Mouse (Mus musculus) spleen, postnatal 10 days (tissue): ENCODE measurements around the gene Parp16.

ENCODE experiments used
- DNase-seq, 2 experiments: peaks; one replicate each; pipeline ENCODE4 v3.0.0; 2021 to 2022; ENCODE audit warnings: low spot score in 2 of 2

Gene Parp16

DNA sequence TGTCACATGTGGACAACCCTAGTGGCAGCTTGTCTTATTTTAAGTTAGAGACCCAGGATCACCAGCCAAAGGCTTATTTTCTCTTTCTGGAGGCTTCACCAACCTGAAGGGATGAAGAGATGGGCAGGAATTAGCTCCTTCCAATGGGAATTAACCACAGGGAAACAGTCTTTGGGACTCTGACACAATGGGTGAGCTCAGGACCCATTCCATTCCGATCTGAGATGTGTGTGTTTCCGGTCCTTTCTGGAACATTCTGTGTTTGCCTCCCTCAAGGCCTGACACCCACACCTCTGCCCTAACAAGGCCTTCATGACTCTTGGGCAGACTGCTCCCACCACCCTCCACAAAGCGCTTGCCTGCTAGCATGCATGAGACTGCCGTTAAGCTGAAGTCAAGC lies at the start of gene Parp16:
TSS of gene Parp16 (plus strand) at position 301 of the 400 bp plus-strand sequence.
- DNase-seq, result no peak

DNA sequence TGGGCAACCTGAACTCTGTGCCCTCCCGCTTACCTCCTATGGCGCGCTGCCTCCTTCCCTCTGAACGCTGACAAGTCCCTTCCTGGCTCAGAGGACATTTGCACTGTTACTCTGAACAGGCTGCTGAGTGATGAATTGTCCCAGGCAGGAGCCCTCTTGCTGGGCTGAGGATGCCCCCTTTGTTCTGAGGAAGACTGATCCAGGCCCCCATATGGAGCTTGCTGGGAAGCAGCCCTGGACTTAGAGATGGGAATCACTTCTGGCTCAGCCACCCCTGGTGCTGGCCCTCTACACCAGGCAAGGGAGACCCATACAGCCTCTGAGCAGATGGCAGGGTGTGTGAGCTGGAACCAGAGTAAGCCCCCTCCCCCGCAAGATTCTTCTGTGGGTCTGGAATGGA lies 49.2 kb upstream of the Parp16 start:
- DNase-seq, result no peak

DNA sequence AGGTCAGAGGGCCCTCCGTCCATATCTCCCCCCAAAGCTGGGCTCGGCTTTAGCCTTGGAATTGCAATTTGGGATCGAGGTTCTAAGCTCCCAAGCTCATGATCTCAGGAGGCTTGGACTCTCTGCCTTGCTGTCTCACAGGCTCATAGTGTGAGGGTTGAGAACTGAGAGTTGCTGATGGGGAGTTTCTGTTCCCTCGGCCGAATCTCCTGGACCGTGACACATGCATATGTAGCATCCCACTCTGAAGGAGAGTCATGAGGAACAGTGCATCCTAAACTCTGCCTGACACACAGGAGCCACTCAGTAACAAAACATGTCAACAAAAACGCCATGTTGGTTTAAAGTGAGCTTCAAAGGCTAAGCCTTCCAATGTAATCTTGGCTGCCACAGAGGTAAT lies 46.6 kb upstream of the Parp16 start:
- DNase-seq, result no peak

DNA sequence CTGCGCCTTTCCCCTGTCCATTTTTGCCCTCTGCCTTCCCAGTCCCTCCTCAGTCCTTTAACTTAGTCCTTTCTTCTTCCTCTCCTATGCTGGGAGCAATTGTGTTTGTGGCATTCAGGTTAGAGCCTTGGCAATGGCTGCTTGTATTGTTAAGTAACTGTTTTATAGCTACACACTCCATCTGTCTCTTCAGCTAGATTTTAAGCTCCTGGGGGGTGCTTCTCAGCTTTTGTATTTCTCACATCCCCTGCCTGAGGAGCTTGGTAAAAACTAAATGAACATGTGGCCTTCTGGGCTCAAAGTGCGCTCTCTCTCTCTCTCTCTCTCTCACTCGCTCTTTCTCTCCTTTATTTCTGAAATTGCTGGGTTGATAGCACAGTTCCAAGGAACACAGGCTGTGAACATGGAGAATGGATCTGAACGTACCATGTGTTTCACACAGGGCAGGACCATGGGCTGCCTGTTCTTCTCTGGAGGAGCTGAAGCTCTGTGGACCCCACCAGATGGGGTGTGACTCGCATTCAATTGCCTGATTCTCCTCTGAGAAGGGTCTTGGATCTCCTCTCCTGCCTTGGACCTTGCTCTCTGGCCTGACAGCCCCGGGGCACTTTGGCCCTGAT lies 42.3 kb upstream of the Parp16 start:
- DNase-seq, result no peak

DNA sequence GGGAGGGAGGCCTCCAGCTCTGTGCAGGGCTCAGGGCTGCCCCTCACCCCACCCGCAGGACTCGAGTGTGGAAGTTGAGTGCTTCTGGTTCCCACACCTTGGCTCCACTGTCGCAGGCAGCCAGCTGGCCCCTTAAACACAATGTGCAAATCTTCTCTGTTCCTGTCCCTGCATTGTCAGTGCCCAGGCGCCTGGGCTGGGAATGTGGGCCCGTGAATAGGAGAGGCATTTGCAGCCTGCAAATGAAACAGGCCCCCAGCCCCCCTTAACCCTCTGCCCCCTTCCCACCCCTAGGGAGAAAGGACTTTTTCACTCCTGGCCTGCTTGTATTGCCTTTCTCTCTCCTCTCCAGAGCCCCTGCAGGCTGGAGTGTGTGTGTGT lies 41.8 kb upstream of the Parp16 start:
- no peak for DNase-seq

DNA sequence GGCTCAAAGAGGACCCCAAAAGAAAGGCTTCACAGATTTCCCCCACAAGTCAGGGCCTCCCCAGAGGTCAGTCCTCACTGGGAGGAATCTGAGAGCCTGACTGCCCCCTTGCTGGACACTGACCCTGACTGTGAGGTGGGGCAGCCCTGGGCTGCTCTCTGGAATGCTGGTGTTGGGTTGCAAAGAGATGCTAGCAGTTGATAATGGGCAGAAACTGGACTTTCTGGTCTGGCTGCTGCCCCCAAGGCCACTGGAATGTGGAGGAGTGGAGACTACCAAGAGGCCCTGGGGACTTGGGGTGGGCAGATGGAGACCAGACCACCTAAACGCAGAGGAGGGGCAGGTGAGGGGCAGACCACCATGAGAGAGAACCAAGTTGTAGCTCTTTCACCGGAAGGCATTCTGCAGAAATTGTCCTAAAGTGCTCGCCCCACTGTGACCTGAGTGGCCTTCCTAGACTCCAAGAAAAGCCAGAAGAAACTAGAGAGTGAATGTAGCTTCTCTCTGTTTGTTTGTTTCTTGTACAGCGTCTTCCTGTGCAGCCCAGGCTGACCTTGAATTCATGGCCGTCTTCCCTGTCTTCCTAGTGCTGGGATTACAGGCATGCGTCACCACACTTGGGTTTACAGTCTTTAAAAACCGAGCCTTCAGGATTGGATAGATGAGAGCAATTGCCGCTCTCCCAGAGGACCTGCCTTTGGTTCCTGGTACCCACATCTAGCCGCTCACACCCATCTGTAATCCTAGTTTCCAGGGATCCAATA lies 40.3 kb upstream of the Parp16 start:
- no peak for DNase-seq

DNA sequence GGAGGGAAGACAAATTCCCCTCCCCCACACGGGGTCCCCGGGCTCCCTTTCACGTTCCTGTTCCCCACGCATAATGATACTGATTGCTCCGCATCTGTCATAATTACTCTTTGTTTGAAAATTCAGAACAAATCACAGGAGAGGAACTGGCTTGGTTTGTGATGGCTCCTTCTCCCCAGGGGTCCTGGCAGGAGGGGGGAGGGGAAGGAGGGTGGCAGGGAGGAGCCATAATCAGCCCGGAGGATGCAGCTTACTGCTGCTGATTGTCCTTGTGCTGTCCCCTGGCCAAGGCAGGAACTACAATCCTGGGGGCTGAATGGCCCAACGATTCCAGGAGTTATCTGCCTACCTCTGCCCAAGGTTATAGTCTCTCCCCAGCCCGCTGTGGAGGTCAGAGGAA lies 38.5 kb upstream of the Parp16 start:
- no peak for DNase-seq

DNA sequence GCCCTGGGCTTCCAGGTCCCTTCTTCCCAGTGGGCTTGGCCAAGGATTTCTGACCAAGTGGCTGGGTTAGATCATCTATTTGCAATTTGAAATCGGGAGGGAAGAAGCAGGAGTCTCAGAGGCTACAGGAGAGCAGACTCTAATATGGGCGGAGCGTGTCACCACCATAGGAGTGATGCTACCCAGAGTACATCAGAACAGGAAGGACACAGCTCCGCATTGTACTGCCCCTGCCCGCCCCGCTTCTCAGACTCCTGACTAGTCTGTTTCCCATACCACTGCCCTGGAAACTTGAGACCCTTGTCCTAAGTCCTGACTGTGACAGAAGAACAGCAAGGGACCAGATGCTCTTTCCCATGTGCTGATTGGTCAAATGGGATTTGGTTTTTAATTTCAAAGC lies 37.5 kb upstream of the Parp16 start:
- no peak for DNase-seq

DNA sequence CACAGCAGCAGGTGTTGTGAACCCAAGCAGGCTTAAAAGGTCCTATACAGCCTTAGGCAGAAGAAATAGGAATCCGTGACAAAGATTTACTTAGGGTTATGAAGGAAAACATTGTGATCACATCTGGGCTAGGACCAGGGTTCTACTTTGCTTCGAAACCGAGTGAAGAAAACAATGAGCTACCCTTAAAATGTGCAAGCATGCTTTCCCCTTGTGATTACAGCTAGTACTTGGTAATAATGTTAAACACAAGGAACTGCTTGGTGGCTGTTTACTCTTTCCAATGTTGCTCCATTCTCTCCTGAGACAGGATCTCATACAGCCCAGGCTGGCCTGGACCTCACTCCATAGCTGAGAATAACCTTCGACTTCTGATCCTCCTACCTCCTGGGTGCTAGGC lies 34.0 kb upstream of the Parp16 start:
- no peak for DNase-seq

DNA sequence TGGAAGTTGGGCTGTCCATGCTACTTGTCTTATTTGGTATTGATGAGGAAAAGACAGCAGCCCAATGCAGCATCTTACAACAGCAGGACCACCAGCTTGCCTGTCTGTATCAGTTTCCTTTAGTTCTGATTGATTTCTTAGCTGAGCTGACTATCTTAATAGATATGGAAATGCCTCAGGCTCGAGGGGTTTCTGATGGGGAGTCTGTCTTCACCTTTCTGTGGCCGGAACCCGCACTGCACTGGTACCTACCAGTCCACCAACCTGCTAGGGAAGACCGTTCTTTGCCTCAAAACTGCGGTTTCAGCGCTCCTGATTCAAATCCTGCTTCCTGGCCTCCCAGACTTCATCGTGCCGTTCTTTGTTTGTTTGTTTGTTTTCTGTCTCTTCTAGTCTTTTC lies 33.3 kb upstream of the Parp16 start:
- no peak for DNase-seq

DNA sequence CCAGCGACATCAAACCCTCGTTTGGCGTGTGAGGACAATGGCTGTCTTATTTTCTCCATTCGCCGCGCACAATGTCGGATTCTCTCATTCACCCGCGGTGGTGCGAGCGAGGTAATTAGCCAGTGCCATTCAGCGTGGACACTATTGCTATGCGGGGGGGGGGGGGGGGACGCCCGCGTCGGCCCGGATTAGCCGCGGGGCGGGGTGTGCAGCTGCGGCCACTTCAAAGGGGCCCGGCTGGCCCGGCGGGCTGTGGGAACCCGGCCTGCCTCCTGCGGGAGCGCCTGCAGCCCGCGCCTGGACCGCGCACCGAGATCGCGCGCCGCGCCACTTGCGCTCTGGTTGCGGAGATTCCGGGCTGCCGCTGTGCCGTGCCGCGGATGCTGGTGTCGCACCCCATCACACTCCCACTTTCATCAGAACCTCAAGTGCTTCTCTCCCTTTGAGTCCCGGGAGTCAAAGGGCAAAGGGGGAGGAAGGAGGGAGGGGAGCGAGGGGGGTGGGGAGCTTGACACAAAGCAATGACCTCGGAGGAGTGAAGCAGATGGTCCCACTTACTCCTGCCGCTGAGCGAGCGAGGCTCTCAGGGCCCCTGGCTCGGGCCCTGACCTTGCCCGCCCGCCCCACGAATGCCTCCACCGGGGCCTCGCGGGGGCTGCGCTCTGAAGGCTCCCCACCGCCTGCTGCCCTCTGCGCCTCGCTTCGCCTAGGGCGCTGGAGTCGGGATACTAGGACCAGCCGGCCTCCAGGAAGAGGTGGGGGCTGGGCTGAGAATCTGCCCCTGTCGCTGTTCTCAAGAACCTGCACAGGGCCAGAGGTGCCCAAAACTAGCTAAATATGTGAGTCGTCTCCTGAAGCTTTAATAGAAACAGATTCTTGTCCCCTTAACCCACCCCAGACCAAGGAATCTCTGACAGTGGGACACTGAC lies 32.2 kb upstream of the Parp16 start:
- no peak for DNase-seq

DNA sequence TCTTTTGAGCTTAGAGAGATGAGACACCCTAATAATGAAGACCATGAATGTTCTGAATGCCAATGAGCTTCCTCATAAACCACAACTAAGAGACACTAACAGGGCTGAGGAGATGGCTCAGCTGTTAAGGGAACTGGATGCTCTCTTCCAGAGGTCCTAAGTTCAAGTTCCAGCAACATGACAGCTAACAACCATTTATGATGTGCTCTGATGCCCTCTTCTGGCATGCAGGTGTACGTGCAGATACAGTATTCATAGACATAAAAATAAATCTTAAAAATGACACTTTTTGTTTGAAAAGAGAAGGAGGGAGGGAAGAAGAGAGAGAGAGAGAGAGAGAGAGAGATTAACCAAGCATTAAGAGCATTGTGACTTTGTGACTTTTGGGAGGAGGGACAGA lies 30.3 kb upstream of the Parp16 start:
- no peak for DNase-seq

DNA sequence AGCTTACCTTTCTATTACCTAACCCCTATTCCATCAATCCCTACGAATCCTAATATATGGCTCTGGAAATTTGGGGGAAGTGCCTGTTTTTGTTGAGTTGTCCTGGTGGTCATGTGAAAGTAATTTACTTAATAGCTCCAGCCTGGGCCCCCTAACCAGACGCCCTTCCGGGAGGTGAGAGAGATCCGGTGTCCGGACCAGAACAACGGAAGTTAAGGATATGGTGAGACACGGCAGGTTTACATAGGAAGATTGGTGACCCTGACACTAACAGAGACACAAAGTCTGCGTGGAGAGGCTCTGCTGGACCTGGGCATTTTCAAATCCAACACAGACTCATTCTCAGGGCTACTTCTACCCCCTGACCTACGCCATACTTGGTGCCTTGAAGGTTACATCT lies 28.8 kb upstream of the Parp16 start:
- no peak for DNase-seq

DNA sequence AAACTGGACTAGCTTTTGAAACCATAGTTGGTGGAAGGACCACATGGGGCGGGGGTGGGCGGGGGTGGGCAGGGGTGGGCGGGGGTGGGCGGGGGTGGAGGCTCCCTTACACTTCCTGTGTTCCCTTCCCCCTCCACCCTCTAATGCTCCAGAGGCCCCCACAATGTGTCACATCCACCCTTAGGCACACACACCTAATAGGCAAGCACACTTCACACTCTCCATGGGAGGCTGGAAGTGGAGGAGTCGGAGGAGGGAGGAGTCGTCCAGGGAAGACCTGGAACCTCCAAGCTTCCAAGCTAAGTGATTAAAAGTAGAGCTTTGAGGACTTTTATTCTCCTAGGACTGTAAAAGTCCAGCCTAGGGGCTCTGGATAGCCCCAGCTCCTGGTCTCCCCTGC lies 26.6 kb upstream of the Parp16 start:
- no peak for DNase-seq

DNA sequence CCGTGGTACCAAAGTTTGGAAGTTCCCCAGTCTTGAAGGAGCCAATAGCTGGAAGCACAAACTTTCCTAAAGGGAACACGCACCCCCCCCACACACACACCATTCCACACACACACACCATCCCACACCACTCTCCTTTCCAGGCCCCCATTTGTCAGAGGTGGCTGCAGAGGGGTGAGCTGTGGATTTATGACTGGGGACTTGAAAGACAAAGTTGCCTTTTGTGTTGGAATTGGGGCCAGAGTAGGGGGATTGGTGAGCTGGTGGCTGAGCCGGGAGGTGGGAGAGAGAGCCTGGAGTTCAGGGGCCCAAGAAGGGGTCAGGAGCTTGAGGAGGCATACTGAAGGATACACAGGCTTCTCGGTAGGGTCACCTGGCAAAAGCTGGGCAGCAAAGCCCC lies 26.2 kb upstream of the Parp16 start:
- no peak for DNase-seq

DNA sequence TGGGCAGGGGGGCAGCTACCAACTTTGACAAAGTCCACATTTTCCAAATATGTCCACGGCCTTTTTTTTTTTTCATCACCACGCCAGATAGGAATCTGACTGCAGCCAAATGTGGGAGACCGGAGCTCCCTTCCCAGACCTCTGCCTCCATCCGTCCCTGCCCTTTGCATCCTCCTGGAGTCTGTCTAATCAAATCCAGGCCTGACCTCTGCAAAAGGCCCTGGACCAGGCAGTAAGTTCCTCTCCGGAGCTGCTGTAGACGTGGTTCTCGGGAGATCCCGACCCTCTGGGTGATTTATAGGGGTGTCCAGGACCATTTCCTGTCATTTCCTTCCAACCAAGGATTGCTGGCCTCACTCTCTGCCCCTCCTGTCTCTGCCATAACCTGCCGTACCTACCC lies 22.5 kb upstream of the Parp16 start:
- DNase-seq, result no peak

DNA sequence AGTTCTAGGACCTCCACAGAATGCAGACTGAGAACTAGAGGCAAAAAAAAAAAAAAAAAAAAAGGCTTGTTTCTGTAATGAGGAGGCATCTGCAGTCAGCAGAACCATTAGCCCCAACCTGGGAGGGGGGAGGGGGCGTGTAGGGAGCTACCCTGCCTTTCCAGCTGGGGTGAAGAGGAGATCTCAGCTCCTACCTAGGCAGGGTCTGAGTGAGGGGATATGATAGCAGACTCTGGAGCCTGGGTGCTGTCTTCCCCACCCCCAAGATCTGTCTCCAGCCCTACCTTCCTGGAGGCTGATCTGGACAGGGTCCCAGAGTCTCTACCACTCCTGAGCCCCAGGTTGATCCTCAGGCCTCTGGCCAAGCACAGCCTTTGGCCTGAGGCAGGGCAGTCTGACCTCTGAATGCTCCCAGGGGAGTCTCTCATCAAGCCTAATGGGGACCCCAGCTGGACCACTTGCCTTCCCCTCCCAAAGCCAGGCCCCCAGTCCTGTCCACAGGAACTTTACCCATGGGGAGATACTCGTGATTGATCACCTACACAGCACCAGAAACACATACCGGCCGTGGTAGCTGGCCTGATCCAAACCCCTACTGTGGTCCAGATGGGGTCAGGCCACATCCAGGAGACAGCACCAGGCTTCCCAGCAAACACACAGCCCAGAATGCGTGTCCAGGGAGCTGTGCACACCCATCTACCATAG lies 19.8 kb upstream of the Parp16 start:
- DNase-seq, result no peak

DNA sequence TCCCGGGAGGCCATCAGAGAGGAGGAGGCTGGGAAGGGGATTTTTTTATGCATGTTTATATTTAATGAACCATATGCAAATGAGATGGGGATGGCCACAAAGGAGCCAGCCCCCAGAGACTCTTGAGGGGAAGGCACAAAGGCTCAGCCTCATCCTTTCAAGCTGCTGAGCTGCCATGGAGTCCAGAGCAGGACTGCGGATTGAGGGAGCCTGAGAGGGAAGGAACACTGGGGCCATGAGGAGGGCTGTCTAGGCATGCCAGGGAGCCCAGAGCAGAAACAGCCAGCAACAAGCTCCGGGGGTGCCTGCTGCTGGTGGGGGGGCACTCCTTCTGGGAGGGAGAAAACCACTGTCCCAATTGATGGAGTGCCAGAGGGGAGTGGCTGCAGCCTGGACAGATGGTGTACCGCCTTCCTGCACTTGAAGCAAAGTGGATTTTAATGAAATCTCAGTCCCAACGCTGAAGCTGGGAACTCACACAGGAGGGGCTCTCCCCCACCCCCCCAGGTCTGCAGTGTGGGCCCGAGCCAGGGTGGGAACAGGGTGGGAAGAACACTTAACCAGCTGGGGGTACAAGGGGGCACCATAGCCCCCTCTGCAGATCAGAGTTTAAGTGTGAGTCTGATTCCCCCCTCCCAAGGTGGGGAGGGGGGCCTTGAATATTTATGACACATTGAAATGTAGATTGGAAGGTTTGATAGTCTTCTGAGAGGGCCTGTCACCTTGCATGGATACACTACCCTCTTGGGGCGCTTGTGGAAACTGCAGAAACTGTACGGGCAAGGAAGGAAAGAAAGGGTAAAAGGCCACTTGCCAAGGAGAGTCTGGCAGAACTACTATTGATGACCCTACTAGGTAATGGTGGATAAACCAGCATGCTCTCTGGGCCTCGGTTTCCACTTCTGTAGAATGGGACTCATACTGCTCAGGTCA lies 18.9 kb upstream of the Parp16 start:
- DNase-seq, result no peak

DNA sequence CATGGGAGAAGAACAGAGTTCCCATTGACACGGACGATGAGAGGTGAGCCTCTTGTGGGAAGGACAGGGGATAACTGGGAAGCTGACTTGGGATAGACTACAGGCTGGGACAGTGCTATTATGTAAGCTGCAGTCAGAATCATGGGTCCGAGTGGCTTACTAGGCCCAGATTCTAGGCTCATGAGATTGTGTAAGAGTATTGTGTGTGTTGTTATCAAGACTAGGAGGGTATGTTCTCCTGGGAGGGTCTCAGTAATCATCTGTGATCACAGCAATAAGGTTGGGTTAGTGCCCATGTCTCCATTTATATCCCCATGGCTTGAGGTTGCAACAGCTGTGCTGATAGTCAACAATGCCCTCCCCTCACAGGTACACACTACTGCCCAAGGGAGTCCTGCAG lies 17.7 kb upstream of the Parp16 start:
- DNase-seq, result no peak

DNA sequence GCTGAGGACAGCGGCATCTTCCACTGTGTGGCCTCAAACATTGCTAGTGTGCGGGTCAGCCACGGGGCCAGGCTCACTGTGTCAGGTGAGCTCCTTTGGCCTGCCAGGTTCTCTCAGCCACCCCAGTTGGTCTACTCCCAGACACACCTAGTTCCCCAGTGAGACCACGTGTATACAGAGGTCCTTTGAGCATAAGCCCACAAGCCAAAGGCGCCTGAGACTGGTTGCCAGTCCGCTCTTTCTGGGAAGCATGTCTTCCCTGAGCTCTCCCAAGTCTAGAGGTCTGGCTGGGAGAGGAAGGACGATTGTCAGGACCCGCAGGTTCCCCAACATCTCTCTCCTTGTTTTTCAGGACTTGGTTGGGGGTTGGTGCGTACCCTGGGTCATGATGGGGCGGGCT lies 17.2 kb upstream of the Parp16 start:
- DNase-seq, result no peak
